Mouse (Mus musculus) urinary bladder, postnatal 25 days (tissue): ENCODE results near the gene 3425401B19Rik.

Source experiments
- DNase-seq: peaks from one replicate; pipeline ENCODE4 v3.0.0; 2022; ENCODE audit warnings: low spot score

Gene 3425401B19Rik

DNA sequence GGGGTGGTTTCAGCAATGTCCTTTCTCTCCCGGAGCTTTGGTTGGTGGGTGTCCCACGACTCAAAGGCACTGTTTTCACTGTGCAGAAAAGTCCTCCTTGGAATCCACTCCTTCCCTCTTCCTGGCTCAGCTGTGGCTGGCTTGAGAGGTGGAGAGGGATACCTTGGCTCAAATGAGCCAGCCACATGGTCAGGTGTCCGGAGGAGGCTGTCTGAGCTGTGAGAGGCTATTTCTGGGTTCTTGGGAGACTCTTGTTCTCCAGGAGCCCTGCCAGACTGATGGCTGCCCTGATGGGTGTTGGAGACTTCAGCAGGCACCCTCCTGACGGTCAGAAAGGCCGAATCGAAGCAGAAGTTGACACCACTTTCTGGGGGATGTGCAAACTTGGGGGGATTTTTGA, 22.0 kb downstream of the 3425401B19Rik start:
- no peak for DNase-seq

DNA sequence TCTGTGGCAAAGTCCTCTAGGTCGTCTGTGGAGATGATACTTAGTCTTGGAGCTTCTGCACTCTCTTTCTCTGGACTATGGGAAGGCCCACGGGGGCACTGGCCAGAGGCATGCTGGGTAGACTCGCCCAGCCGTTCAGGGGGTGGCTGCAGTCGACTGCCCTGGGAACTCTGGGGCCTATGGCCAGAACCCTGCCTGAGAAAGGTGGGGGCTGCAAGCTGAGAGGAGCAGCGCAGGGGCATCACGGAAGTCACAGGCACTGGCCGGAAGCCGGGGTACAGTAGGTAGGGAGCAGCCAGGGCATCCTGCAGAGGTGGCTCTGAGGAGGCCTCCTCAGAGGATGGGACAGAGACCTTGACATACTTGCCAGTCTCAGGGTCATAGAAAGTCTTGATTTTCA, 25.3 kb downstream of the 3425401B19Rik start:
- no peak for DNase-seq

DNA sequence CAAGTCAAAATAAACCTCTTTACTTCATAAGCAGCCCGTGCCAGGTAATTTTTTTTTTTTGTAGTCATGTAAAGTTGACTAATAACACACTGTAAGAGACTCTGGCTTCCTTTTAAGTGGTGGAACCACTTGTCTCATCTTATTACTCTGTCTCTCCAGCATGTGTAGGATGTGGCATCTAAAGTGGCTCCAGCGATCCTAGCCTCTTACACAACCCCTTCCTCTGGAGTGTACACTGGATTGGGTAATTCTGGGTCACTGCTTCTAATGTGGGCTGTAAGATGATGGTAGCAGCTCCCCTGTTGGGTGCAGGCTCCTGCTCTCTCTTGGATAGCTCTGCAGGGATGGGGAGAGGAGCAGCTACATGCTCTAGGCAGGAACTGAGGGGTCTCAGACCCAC, 46.6 kb downstream of the 3425401B19Rik start:
- DNase-seq = no peak

DNA sequence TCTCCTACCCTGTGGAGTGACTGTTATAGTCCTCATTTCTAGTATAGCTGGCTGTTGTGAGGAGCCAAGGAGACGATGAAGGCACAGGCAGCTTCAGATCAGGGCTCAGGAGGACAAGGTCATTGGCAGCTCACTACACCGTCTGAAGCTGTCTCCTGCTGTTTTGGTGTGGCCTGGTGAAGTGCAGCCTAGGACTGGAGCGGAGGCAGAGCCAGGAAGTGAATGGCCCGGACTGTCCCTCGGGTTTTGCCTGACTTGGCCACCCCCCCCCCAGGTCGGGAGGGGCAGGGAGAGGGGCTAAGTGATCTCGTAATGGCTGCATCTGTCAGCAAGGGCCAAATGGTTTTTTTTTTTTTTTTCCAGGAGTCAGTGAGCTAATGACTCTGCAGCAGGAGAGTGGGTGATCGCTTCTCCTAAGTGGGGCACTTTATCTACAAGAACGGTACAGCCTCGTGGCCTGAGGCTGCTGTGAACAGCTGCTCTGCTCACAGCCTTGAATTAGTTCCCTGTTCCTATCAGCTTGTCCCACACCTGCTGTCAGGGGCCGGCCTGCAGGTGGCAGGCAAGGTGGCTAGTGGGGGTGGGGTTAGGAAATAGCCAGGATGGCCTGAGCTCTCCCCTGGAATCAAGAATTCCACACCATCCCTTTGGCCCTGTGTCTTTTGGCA, 50.9 kb downstream of the 3425401B19Rik start:
- no peak for DNase-seq

DNA sequence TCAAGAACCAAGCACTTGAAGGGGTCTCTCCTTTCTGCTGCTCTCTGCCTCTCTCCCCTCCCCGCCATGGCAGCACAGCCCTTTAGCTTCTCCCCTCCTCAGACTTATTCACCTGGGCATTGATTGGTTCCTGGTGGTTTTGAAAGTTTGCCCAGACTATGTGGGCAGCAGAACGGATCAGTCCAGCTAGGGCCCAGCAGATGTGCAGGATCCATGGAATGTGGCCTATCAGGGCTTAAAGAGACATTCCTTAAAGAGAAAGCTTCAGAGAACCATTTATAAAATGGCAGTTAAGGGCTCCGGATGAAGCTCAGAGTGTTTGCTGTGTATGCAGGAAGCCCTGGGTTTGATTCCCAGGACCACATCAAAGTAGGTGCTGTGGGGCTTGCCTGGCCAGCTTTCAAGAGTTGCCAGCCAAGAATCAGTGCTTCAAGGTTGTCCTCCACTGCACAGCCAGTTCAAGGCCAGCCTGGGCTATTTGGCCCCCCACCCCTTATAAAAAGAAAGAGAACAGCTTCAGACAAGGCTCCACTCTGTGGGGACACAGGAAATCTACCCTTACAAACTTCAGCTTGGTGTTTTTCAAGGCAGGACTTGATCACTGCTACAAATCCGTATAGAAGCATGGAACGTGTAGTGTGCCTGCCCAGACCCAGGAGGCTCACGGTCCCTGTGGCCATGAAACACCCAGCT, 52.0 kb downstream of the 3425401B19Rik start:
- no peak for DNase-seq

DNA sequence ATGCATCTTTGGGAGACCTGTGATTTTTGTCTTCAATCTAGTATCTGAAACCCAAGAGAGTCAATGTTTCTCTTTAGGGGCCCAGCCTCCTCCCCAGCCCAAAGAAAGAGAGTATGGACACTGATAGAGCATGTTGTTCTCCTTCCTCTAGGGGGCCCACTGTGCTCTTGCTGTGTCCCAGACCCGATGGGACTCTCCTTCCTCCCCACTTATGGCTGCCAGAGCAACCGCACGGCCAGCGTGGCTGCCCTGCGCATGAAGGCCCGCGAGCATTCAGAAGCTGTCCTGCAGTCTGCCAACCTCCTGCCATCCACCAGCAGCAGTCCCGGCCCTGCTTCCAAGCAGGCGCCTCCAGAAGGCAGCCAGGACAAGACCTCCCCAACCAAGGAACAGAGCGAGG, 56.5 kb downstream of the 3425401B19Rik start:
- no peak for DNase-seq

DNA sequence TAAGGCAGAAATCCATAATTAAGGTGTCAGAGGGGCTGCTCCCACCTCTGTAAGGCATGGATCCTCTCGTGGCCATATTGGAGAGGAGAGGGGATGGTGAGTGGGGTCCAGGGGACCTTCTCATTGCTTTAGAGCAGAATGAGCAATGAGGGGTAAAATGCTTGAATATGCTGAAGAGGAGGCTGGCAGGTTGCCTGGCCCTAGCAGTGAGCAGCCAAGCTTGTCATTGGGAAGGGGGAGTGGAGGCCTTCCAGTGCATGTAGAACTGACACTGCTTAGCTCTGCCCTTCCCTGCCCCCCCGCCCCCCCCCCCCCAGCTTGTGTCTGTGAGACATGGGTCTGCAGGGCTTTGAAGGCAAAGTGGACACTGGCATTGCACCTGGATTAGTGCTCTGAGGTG, 57.8 kb downstream of the 3425401B19Rik start:
- DNase-seq = no peak

DNA sequence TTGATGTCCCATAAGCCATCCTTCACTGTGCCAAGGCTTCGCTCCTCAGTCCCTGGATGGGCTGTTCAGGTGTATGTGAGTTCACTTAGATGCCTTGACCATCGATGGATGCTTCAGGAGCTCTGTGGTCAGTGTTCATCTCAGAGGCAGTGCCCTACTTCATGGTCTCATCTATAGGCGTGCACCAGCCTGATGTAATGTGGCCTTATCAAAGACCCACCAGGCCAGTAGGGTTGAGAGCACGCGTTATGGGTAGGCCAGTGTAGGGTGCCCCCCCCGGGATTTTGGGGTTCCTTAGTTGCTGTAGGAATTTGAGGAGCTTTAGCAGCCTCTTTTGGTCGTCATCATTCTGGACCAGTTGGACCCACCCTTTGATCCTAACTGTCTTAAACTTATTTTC, 60.3 kb downstream of the 3425401B19Rik start:
- DNase-seq = no peak

DNA sequence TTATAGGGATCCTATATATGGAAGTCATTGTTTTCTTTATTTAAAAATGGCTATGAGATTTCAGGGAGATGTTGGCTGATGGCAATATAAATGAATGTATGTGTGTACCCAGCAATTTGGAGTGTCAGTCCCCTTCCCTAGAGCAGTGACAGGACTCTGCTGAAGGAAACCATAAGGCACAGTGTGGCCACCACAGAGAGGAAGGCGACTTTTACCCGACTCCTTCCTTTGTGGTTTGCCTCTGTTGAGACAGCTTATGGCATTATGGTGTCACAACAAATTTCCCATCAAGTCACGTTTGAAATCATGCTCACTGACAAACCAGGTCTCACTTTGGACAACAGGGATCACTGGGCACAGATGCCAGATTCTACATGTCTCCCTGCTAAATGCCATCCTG, 60.8 kb downstream of the 3425401B19Rik start:
- DNase-seq = no peak

DNA sequence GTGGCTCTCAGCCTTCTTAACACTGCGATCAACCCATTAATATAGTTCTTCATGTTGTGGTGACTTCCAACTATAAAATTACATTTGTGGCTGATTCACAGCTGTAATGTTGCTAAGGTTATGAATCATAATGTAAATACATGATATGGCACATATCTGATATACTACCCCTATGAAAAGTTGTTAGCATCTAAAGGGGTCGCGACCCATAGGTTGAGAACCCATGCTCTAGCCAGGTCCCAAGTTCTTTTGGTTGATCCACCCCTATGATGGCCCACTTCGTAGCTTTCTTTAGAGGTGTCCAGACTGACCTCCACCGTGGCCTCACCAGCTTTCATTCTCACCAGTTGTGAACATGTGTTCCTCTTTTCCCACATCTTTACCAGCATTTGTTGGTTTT, 67.8 kb downstream of the 3425401B19Rik start:
- DNase-seq = no peak

DNA sequence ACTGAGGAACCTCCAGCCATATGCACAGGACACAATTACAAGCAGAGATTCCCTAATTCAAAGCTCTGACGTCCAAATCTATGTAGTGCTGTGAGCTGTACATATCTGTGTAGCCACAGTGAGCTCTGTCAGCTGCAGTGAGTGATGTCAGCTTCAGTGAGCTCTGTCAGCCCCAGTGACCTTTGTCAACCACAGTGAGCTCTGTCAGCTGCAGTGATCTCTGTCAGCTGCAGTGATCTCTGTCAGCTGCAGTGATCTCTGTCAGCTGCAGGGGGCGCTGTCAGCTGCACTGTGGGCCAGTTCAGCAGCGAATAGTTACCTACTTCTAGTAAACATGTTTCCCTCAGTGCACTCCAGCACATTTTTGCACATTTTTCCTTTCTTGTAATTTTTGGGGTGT, 75.7 kb downstream of the 3425401B19Rik start:
- DNase-seq = peak; percentile 24
